Mouse (Mus musculus): Measurements from ENCODE around the gene Osbpl9. TPM values are rescaled to one million over a fixed set of nuclear protein-coding genes. Genes with fewer than 3 reads are reported as not detected.

Osbpl9 gene
- polyA plus RNA-seq, 2 experiments, result 17.7 to 25.4 TPM

GRCm38 (mm10) chr4:109220441-109220940 is 18.4 kb upstream of the Osbpl9 start:
- ATAC-seq (ENCODE audit: insufficient read depth) (no peak), DNase-seq (ENCODE audit: low read depth in 3 of 3, low spot score in 3 of 3) (no peak)
- H3K4me2 ChIP-seq (ENCODE audit: low read depth), result no peak overlapping the region
- TF ChIP-seq EP300 (IDR thresholded peaks at IDR 0.05; ENCODE audit: low read depth) (no peak), CTCF (IDR thresholded peaks at IDR 0.05; ENCODE audit: low read depth) (no peak)
- H3K36me3 ChIP-seq (replicated peaks; ENCODE audit: control insufficient read depth, insufficient read depth, low read depth), result no peaks in the 10 kb centered on the region
- 73% methylated on average over 14 of the region's 14 CpGs for WGBS (ENCODE audit: insufficient replicate concordance)
- no peaks in the 10 kb centered on the region for H3K27me3 ChIP-seq (ENCODE audit: control insufficient read depth, insufficient read depth, low read length)
- no peak overlapping the region for H3K27ac ChIP-seq
- H3K4me1 ChIP-seq (replicated peaks; ENCODE audit: control insufficient read depth in 2 of 2, insufficient read depth in 2 of 2, low read length in 1 of 2), result no peaks in the 10 kb centered on the region
- H3K9me3 ChIP-seq (ENCODE audit: control insufficient read depth, low read length), result no peaks in the 10 kb centered on the region
- no peak overlapping the region for H3K9ac ChIP-seq (replicated peaks)
- no peak overlapping the region for H3K4me3 ChIP-seq (ENCODE audit: insufficient read depth in 1 of 2, low read depth in 2 of 2, low read length in 2 of 2)

GRCm38 (mm10) chr4:109218008-109218407 is 15.9 kb upstream of the Osbpl9 start:
- WGBS (ENCODE audit: insufficient replicate concordance), result 59% methylated on average over 7 of the region's 7 CpGs
- Histone ChIP-seq H3K4me1 (replicated peaks; ENCODE audit: control insufficient read depth in 2 of 2, insufficient read depth in 2 of 2, low read length in 1 of 2) (no peaks in the 10 kb centered on the region), H3K27ac (no peak overlapping the region), H3K36me3 (replicated peaks; ENCODE audit: control insufficient read depth, insufficient read depth, low read depth) (no peaks in the 10 kb centered on the region), H3K4me2 (ENCODE audit: low read depth) (no peak overlapping the region), H3K27me3 (ENCODE audit: control insufficient read depth, insufficient read depth, low read length) (no peaks in the 10 kb centered on the region), H3K4me3 (ENCODE audit: insufficient read depth in 1 of 2, low read depth in 2 of 2, low read length in 2 of 2) (no peak overlapping the region), H3K9ac (replicated peaks) (no peak overlapping the region), H3K9me3 (ENCODE audit: control insufficient read depth, low read length) (no peaks in the 10 kb centered on the region)
- TF ChIP-seq EP300 (IDR thresholded peaks at IDR 0.05; ENCODE audit: low read depth) (no peak), CTCF (IDR thresholded peaks at IDR 0.05; ENCODE audit: low read depth) (no peak)
- no peak for ATAC-seq (ENCODE audit: insufficient read depth)
- DNase-seq (ENCODE audit: low read depth in 3 of 3, low spot score in 3 of 3), result no peak

- H3K27ac ChIP-seq, result no peak overlapping the region
- no peak overlapping the region for H3K4me3 ChIP-seq (ENCODE audit: insufficient read depth in 1 of 2, low read depth in 2 of 2, low read length in 2 of 2)
- no peak overlapping the region for H3K9ac ChIP-seq (replicated peaks)
- H3K4me1 ChIP-seq (replicated peaks; ENCODE audit: control insufficient read depth in 2 of 2, insufficient read depth in 2 of 2, low read length in 1 of 2), result no peaks in the 10 kb centered on the region
- H3K36me3 ChIP-seq (replicated peaks; ENCODE audit: control insufficient read depth, insufficient read depth, low read depth), result no peaks in the 10 kb centered on the region
- TF ChIP-seq CTCF (IDR thresholded peaks at IDR 0.05; ENCODE audit: low read depth), result no peak
- TF ChIP-seq EP300 (IDR thresholded peaks at IDR 0.05; ENCODE audit: low read depth), result no peak
- H3K4me2 ChIP-seq (ENCODE audit: low read depth), result no peak overlapping the region
- ATAC-seq (ENCODE audit: insufficient read depth) (no peak), DNase-seq (ENCODE audit: low read depth in 3 of 3, low spot score in 3 of 3) (no peak)
- WGBS (ENCODE audit: insufficient replicate concordance), result 45% methylated on average over 3 of the region's 3 CpGs
- no peaks in the 10 kb centered on the region for H3K27me3 ChIP-seq (ENCODE audit: control insufficient read depth, insufficient read depth, low read length)
- H3K9me3 ChIP-seq (ENCODE audit: control insufficient read depth, low read length), result no peaks in the 10 kb centered on the region
These were observed 11.9 kb upstream of the Osbpl9 start for GRCm38 (mm10) chr4:109213986-109214385.

- H3K4me2 ChIP-seq (ENCODE audit: low read depth), result no peak overlapping the region
- 0 out of 4 replicates have a peak, but pooled peaks cover 0 to 3% of the 10 kb centered on the region in 2 experiments for H3K4me1 ChIP-seq (replicated peaks; ENCODE audit: control insufficient read depth in 2 of 2, insufficient read depth in 2 of 2, low read length in 1 of 2)
- no peaks in the 10 kb centered on the region for H3K27me3 ChIP-seq (ENCODE audit: control insufficient read depth, insufficient read depth, low read length)
- no peaks in the 10 kb centered on the region for H3K36me3 ChIP-seq (replicated peaks; ENCODE audit: control insufficient read depth, insufficient read depth, low read depth)
- no peak for DNase-seq (ENCODE audit: low read depth in 3 of 3, low spot score in 3 of 3)
- ATAC-seq (ENCODE audit: insufficient read depth), result no peak
- WGBS (ENCODE audit: insufficient replicate concordance), result 66% methylated on average over 4 of the region's 4 CpGs
- H3K27ac ChIP-seq, result no peak overlapping the region
- TF ChIP-seq EP300 (IDR thresholded peaks at IDR 0.05; ENCODE audit: low read depth) (no peak), CTCF (IDR thresholded peaks at IDR 0.05; ENCODE audit: low read depth) (no peak)
- H3K9ac ChIP-seq (replicated peaks), result no peak overlapping the region
- H3K9me3 ChIP-seq (ENCODE audit: control insufficient read depth, low read length), result no peaks in the 10 kb centered on the region
- no peak overlapping the region for H3K4me3 ChIP-seq (ENCODE audit: insufficient read depth in 1 of 2, low read depth in 2 of 2, low read length in 2 of 2)
These were observed 8.8 kb upstream of the Osbpl9 start for GRCm38 (mm10) chr4:109210881-109211280.

- H3K4me2 ChIP-seq (ENCODE audit: low read depth), result no peak overlapping the region
- no peak for ATAC-seq (ENCODE audit: insufficient read depth)
- no peak for TF ChIP-seq CTCF (IDR thresholded peaks at IDR 0.05; ENCODE audit: low read depth)
- no peak for TF ChIP-seq EP300 (IDR thresholded peaks at IDR 0.05; ENCODE audit: low read depth)
- 0 out of 4 replicates have a peak, but pooled peaks cover 0 to 3% of the 10 kb centered on the region in 2 experiments for H3K4me1 ChIP-seq (replicated peaks; ENCODE audit: control insufficient read depth in 2 of 2, insufficient read depth in 2 of 2, low read length in 1 of 2)
- no peak overlapping the region for H3K9ac ChIP-seq (replicated peaks)
- no peaks in the 10 kb centered on the region for H3K36me3 ChIP-seq (replicated peaks; ENCODE audit: control insufficient read depth, insufficient read depth, low read depth)
- no peak overlapping the region for H3K27ac ChIP-seq
- no peak overlapping the region for H3K4me3 ChIP-seq (ENCODE audit: insufficient read depth in 1 of 2, low read depth in 2 of 2, low read length in 2 of 2)
- no peaks in the 10 kb centered on the region for H3K27me3 ChIP-seq (ENCODE audit: control insufficient read depth, insufficient read depth, low read length)
- DNase-seq (ENCODE audit: low read depth in 3 of 3, low spot score in 3 of 3), result no peak
- WGBS (ENCODE audit: insufficient replicate concordance), result 66% methylated on average over 2 of the region's 2 CpGs
- no peaks in the 10 kb centered on the region for H3K9me3 ChIP-seq (ENCODE audit: control insufficient read depth, low read length)
These were observed 8.2 kb upstream of the Osbpl9 start for GRCm38 (mm10) chr4:109210253-109210652.
